Mouse (Mus musculus): ENCODE measurements around the gene Olfr703. TPM values are rescaled to one million over a fixed set of nuclear protein-coding genes. Genes with fewer than 3 reads are reported as not detected.

Olfr703 gene
- polyA plus RNA-seq, 1 experiment from 2014 or later: not detected

Other genes with a start within 250 kb of the Olfr703 start
- gene Olfr693, start 162.8 kb upstream of the Olfr703 start, polyA plus RNA-seq (2015; fragmentation: Nextera tagmentation; extraction: Ambion mirVana): not detected in 2 replicates
- gene Olfr694, start 151.5 kb upstream of the Olfr703 start, polyA plus RNA-seq (2015; fragmentation: Nextera tagmentation; extraction: Ambion mirVana): not detected in 2 replicates
- gene Olfr695, start 127.0 kb upstream of the Olfr703 start, polyA plus RNA-seq (2015; fragmentation: Nextera tagmentation; extraction: Ambion mirVana): not detected in 2 replicates
- not detected in 2 replicates for gene Olfr697, start 100.9 kb upstream of the Olfr703 start, polyA plus RNA-seq (2015; fragmentation: Nextera tagmentation; extraction: Ambion mirVana)
- gene Olfr698, start 88.0 kb upstream of the Olfr703 start, polyA plus RNA-seq (2015; fragmentation: Nextera tagmentation; extraction: Ambion mirVana): not detected in 2 replicates
- gene Olfr699, start 50.2 kb upstream of the Olfr703 start, polyA plus RNA-seq (2015; fragmentation: Nextera tagmentation; extraction: Ambion mirVana): not detected in 2 replicates
- gene Olfr700, start 34.5 kb upstream of the Olfr703 start, polyA plus RNA-seq (2015; fragmentation: Nextera tagmentation; extraction: Ambion mirVana): not detected in 2 replicates
- not detected in 2 replicates for gene Olfr701, start 29.2 kb upstream of the Olfr703 start, polyA plus RNA-seq (2015; fragmentation: Nextera tagmentation; extraction: Ambion mirVana)
- gene Olfr702, start 9.5 kb upstream of the Olfr703 start, polyA plus RNA-seq (2015; fragmentation: Nextera tagmentation; extraction: Ambion mirVana): not detected in 2 replicates
- not detected in 2 replicates for gene Olfr704, start 19.8 kb downstream of the Olfr703 start, polyA plus RNA-seq (2015; fragmentation: Nextera tagmentation; extraction: Ambion mirVana)
- gene Olfr705, start 33.5 kb downstream of the Olfr703 start, polyA plus RNA-seq (2015; fragmentation: Nextera tagmentation; extraction: Ambion mirVana): not detected in 2 replicates
- gene Olfr706, start 44.8 kb downstream of the Olfr703 start, polyA plus RNA-seq (2015; fragmentation: Nextera tagmentation; extraction: Ambion mirVana): not detected in 2 replicates
- gene Olfr707, start 57.9 kb downstream of the Olfr703 start, polyA plus RNA-seq (2015; fragmentation: Nextera tagmentation; extraction: Ambion mirVana): not detected in 2 replicates
- not detected in 2 replicates for gene Olfr1532-ps1, start 64.6 kb downstream of the Olfr703 start, polyA plus RNA-seq (2015; fragmentation: Nextera tagmentation; extraction: Ambion mirVana)
- gene Olfr709-ps1, start 88.9 kb downstream of the Olfr703 start, polyA plus RNA-seq (2015; fragmentation: Nextera tagmentation; extraction: Ambion mirVana): not detected in 2 replicates
- gene Olfr710, start 105.0 kb downstream of the Olfr703 start, polyA plus RNA-seq (2015; fragmentation: Nextera tagmentation; extraction: Ambion mirVana): not detected in 2 replicates
- gene Olfr6, start 120.6 kb downstream of the Olfr703 start, polyA plus RNA-seq (2015; fragmentation: Nextera tagmentation; extraction: Ambion mirVana): not detected in 2 replicates
- not detected in 2 replicates for gene Olfr711, start 132.1 kb downstream of the Olfr703 start, polyA plus RNA-seq (2015; fragmentation: Nextera tagmentation; extraction: Ambion mirVana)
- not detected in 2 replicates for gene Olfr2, start 162.7 kb downstream of the Olfr703 start, polyA plus RNA-seq (2015; fragmentation: Nextera tagmentation; extraction: Ambion mirVana)
- not detected in 2 replicates for gene Olfr713, start 187.8 kb downstream of the Olfr703 start, polyA plus RNA-seq (2015; fragmentation: Nextera tagmentation; extraction: Ambion mirVana)
- gene Olfr714, start 227.6 kb downstream of the Olfr703 start, polyA plus RNA-seq (2015; fragmentation: Nextera tagmentation; extraction: Ambion mirVana): not detected in 2 replicates
- gene Olfr17, start 249.9 kb downstream of the Olfr703 start, polyA plus RNA-seq (2015; fragmentation: Nextera tagmentation; extraction: Ambion mirVana): not detected in 2 replicates